Mouse (Mus musculus) stomach, postnatal 0 days (tissue): ENCODE data around the gene Grb14.

Source experiments
- CTCF ChIP-seq: IDR thresholded peaks from 2 replicates; pipeline ENCODE4 v1.5.1; 2016; ENCODE audit warnings: antibody characterized with exemption, low read depth, mild to moderate bottlenecking, moderate library complexity
- EP300 ChIP-seq: optimal IDR thresholded peaks from 2 replicates; pipeline ENCODE3; 2016; ENCODE audit warnings: antibody characterized with exemption

DNA sequence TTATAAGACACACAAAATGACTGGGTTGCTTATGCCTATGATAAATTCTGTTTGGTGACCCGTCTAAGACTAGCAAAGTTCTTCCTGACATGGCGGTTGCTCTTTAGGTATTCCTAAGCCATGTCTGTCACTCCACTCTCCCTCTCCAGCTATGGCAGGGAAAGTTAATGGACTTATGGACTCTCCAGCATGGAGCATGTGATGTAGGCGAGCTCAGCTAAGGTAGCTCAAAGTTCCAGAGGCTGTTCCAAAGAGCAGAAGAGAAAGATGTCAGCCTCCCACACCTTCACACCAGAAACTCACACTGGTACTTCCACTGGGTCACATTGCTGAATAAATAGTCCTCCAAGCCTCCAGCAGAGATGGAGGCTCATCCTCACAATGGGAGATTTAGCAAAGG, 22.2 kb downstream of the Grb14 start:
- TF ChIP-seq CTCF (no peak), EP300 (no peak)
